Mouse (Mus musculus) erythroblast, embryonic 14.5 days (primary cell): Measurements from ENCODE around the gene Otud5.

Source experiments
- GATA1 ChIP-seq: IDR thresholded peaks from 2 replicates; pipeline ENCODE4 v1.6.1; 2012; ENCODE audit warnings: low read length, inconsistent platforms, mixed read lengths
- TAL1 ChIP-seq: IDR thresholded peaks from 3 replicates; pipeline ENCODE4 v1.6.1; 2012; ENCODE audit warnings: low read length, inconsistent platforms, mixed read lengths

GRCm38 (mm10) chrX:7841163-7842162, at the start of gene Otud5:
- peak; percentile 97 for TF ChIP-seq GATA1
- TF ChIP-seq TAL1: peak; percentile 66
